Mouse (Mus musculus): ENCODE data around the gene Gm20937. TPM values are rescaled to one million over a fixed set of nuclear protein-coding genes. Genes with fewer than 3 reads are reported as not detected.
"Not testable (repeated sequence)": the region's sequence is repeated elsewhere in the genome, so short reads cannot be mapped to it uniquely, and the experiment has no call there.

Gm20937 gene
- not detected in 2 replicates for polyA plus RNA-seq (2011; ENCODE audit: insufficient read length, low read depth, missing spikeins)

DNA sequence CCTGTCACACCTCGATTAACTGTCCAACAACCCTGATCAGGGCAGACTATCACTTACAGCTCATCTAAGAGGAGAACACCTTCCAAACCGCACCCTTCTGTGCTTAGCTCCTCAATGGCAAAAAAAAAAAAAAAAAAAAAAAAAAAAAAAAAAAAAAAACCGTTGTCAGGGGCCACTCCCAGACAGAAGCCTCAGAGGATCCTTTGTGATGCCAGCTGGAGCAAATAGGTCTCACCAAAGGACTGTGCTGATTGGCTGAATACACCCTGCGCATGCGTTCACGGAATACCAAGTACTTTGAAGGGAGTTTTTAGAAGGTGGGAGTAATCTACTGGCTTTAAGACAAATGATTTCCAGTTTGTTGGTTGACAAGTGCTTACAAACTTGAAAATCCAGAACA lies at the start of gene Gm20937:
TSS of gene Gm20937 (minus strand) at position 101 of the 400 bp plus-strand sequence.
- H3K4me1 ChIP-seq (ENCODE audit: control insufficient read depth, insufficient read depth, low read length); H3K4me3 ChIP-seq (ENCODE audit: insufficient read depth, low read length); H3K27ac ChIP-seq (ENCODE audit: insufficient read depth, low read length): not testable (repeated sequence)

Other genes starting within 250 kb of the Gm20937 start
- not detected in 2 replicates for gene Gm20816, start 243.1 kb upstream of the Gm20937 start, polyA plus RNA-seq (2011; ENCODE audit: insufficient read length, low read depth, missing spikeins)